Mouse (Mus musculus): ENCODE measurements around the gene Cdyl2. TPM values are rescaled to one million over a fixed set of nuclear protein-coding genes. Genes with fewer than 3 reads are reported as not detected.

Gene Cdyl2
- polyA plus RNA-seq, 1 experiment from 2014 or later, result 5.9 TPM

- no peak for DNase-seq (ENCODE audit: low spot score)
- Histone ChIP-seq H3K27ac (replicated peaks; ENCODE audit: low read depth, low read length) (no peak overlapping the region), H3K9ac (replicated peaks; ENCODE audit: low read length) (no peak overlapping the region), H3K4me1 (ENCODE audit: control insufficient read depth, insufficient read depth, low read length) (no peaks in the 10 kb centered on the region), H3K4me2 (ENCODE audit: low read depth, low read length) (no peak overlapping the region), H3K36me3 (replicated peaks; ENCODE audit: control insufficient read depth, insufficient read depth, low read depth, low read length) (no peaks in the 10 kb centered on the region), H3K9me3 (replicated peaks; ENCODE audit: control insufficient read depth, low read length) (no peaks in the 10 kb centered on the region), H3K4me3 (ENCODE audit: low read depth, low read length) (no peak overlapping the region), H3K27me3 (ENCODE audit: control insufficient read depth, insufficient read depth, low read length) (no peaks in the 10 kb centered on the region)
- 82% methylated on average over 10 of the region's 10 CpGs for WGBS
- no peak for ATAC-seq (replicated peaks; ENCODE audit: insufficient number of reproducible peaks, low FRiP score, low TSS enrichment, low read depth)
Observed at GRCm38 (mm10) chr8:116618797-116619196, 114.0 kb downstream of the Cdyl2 start.

DNA sequence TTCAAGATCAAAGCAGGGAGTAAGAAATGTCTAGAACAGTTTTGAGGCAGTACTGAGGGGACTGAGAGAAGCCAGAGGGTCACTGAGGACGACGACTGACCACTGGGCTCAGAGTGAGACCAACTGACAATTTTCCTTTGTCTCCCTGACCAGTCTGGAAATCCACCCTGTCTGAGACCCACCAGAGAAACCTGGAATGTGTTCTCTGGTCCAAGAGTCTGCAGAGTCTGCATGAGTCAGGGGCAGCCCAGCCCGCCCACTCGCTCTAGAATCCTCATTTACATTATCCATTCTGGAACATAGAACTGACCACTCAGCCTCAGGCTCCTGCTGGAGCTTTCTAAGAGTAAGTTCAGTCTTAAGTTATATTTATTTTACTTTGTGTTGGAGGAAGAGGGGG, 114.9 kb downstream of the Cdyl2 start:
- H3K27ac ChIP-seq (replicated peaks; ENCODE audit: low read depth, low read length), result no peak overlapping the region
- DNase-seq (ENCODE audit: low spot score), result no peak

DNA sequence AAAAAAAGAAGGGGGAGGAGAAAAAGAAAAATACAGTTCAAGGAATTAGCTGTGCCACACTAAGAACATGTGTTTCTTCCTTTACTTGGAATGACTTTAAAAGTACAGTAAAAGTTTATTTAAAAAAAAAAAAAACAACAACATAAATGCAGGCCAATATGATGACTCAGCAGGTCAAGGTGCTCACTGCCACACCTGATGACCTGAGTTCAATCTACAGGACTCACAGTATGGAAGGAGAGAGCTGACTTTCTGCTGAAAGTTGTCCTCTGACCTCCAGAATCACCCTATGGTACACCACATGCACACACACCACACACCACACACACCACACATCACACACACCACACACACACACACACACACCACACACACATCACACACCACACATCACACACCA, 116.4 kb downstream of the Cdyl2 start:
- no peak overlapping the region for H3K4me2 ChIP-seq (ENCODE audit: low read depth, low read length)
- no peak overlapping the region for H3K4me3 ChIP-seq (ENCODE audit: low read depth, low read length)
- no peak overlapping the region for H3K27ac ChIP-seq (replicated peaks; ENCODE audit: low read depth, low read length)
- no peak overlapping the region for H3K9ac ChIP-seq (replicated peaks; ENCODE audit: low read length)
- no peaks in the 10 kb centered on the region for H3K36me3 ChIP-seq (replicated peaks; ENCODE audit: control insufficient read depth, insufficient read depth, low read depth, low read length)
- H3K9me3 ChIP-seq (replicated peaks; ENCODE audit: control insufficient read depth, low read length), result no peaks in the 10 kb centered on the region
- H3K4me1 ChIP-seq (ENCODE audit: control insufficient read depth, insufficient read depth, low read length), result no peaks in the 10 kb centered on the region
- H3K27me3 ChIP-seq (ENCODE audit: control insufficient read depth, insufficient read depth, low read length), result no peaks in the 10 kb centered on the region
- DNase-seq (ENCODE audit: low spot score) (no peak), ATAC-seq (replicated peaks; ENCODE audit: insufficient number of reproducible peaks, low FRiP score, low TSS enrichment, low read depth) (no peak)

More for the DNA sequence above, 114.9 kb downstream of the Cdyl2 start:
- WGBS, result 82% methylated on average over 4 of the region's 4 CpGs
- Histone ChIP-seq H3K36me3 (replicated peaks; ENCODE audit: control insufficient read depth, insufficient read depth, low read depth, low read length) (no peaks in the 10 kb centered on the region), H3K27me3 (ENCODE audit: control insufficient read depth, insufficient read depth, low read length) (no peaks in the 10 kb centered on the region), H3K4me1 (ENCODE audit: control insufficient read depth, insufficient read depth, low read length) (no peaks in the 10 kb centered on the region), H3K4me2 (ENCODE audit: low read depth, low read length) (no peak overlapping the region), H3K4me3 (ENCODE audit: low read depth, low read length) (no peak overlapping the region), H3K9ac (replicated peaks; ENCODE audit: low read length) (no peak overlapping the region), H3K9me3 (replicated peaks; ENCODE audit: control insufficient read depth, low read length) (no peaks in the 10 kb centered on the region)
- no peak for ATAC-seq (replicated peaks; ENCODE audit: insufficient number of reproducible peaks, low FRiP score, low TSS enrichment, low read depth)

DNA sequence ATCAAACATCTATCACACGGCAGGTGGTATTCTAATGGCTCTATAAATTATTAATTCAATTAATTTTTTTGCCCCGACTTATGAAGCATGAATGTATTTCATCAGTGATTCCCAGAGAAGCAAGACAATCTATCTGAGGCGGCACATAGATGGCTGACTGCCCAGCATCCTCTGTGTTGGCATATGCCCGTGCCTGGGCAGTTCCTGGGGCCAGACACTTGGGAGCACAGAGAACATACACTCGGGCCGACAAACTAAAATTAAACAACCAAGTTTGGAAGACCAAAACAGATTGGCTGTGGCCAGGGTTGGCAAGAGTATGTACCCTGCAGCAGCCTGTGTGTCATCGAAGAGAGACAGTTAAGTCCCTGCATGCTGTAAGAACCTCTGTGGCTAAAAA, 117.9 kb downstream of the Cdyl2 start:
- no peak for DNase-seq (ENCODE audit: low spot score)
- no peaks in the 10 kb centered on the region for H3K27me3 ChIP-seq (ENCODE audit: control insufficient read depth, insufficient read depth, low read length)
- ATAC-seq (replicated peaks; ENCODE audit: insufficient number of reproducible peaks, low FRiP score, low TSS enrichment, low read depth), result no peak
- H3K36me3 ChIP-seq (replicated peaks; ENCODE audit: control insufficient read depth, insufficient read depth, low read depth, low read length), result no peaks in the 10 kb centered on the region
- no peak overlapping the region for H3K27ac ChIP-seq (replicated peaks; ENCODE audit: low read depth, low read length)
- H3K4me3 ChIP-seq (ENCODE audit: low read depth, low read length), result no peak overlapping the region
- H3K9me3 ChIP-seq (replicated peaks; ENCODE audit: control insufficient read depth, low read length), result no peaks in the 10 kb centered on the region
- H3K4me2 ChIP-seq (ENCODE audit: low read depth, low read length), result no peak overlapping the region
- 87% methylated on average over 7 of the region's 7 CpGs for WGBS
- no peaks in the 10 kb centered on the region for H3K4me1 ChIP-seq (ENCODE audit: control insufficient read depth, insufficient read depth, low read length)
- no peak overlapping the region for H3K9ac ChIP-seq (replicated peaks; ENCODE audit: low read length)

DNA sequence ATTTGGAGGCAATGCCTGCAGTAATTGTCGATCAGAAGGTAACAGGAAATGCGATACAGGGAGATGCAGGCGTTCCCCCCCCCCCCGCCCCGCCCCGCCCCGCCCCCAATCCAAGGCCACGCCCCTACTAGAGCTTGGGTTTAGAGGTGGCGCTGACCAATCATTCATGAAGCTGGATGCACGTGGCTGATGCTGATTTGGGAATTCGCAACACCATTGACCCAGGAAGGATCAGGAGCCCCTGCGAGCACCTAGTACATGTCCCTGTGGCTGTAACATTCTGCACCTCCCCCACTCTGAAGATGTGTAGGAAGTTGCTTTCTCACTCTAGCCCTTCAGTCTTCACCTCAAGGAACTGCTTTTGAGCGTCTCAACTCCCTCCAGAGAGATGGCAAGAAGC, 126.6 kb downstream of the Cdyl2 start:
- H3K4me2 ChIP-seq (ENCODE audit: low read depth, low read length), result no peak overlapping the region
- no peak overlapping the region for H3K9ac ChIP-seq (replicated peaks; ENCODE audit: low read length)
- no peaks in the 10 kb centered on the region for H3K27me3 ChIP-seq (ENCODE audit: control insufficient read depth, insufficient read depth, low read length)
- no peak for DNase-seq (ENCODE audit: low spot score)
- no peaks in the 10 kb centered on the region for H3K4me1 ChIP-seq (ENCODE audit: control insufficient read depth, insufficient read depth, low read length)
- H3K36me3 ChIP-seq (replicated peaks; ENCODE audit: control insufficient read depth, insufficient read depth, low read depth, low read length), result no peaks in the 10 kb centered on the region
- H3K27ac ChIP-seq (replicated peaks; ENCODE audit: low read depth, low read length), result no peak overlapping the region
- 67% methylated on average over 9 of the region's 13 CpGs for WGBS
- ATAC-seq (replicated peaks; ENCODE audit: insufficient number of reproducible peaks, low FRiP score, low TSS enrichment, low read depth), result no peak
- no peak overlapping the region for H3K4me3 ChIP-seq (ENCODE audit: low read depth, low read length)
- 0 out of 2 replicates have a peak, but pooled peaks cover 2% of the 10 kb centered on the region for H3K9me3 ChIP-seq (replicated peaks; ENCODE audit: control insufficient read depth, low read length)

DNA sequence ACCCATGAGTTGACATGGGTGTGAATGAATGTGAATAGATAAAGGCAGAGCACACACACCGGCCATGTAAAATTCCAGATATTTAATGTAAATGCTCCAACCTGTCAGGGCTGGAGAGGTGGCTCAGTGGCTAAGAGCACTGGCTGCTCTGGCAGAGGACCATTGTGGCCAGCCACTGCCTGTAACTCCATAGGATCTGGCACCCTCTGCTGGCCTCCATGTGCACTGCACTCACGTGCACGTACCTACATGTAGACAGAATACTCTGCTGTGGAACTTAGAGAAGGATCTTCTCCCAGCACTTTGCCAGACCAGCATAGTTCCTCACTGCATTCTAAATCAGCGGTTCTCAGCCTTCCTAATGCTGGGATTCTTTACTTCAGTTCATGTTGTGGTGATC, 130.0 kb downstream of the Cdyl2 start:
- Histone ChIP-seq H3K9me3 (replicated peaks; ENCODE audit: control insufficient read depth, low read length) (0 out of 2 replicates have a peak, but pooled peaks cover 2% of the 10 kb centered on the region), H3K27ac (replicated peaks; ENCODE audit: low read depth, low read length) (no peak overlapping the region), H3K4me1 (ENCODE audit: control insufficient read depth, insufficient read depth, low read length) (no peaks in the 10 kb centered on the region), H3K9ac (replicated peaks; ENCODE audit: low read length) (no peak overlapping the region), H3K4me3 (ENCODE audit: low read depth, low read length) (no peak overlapping the region), H3K4me2 (ENCODE audit: low read depth, low read length) (no peak overlapping the region), H3K27me3 (ENCODE audit: control insufficient read depth, insufficient read depth, low read length) (no peaks in the 10 kb centered on the region), H3K36me3 (replicated peaks; ENCODE audit: control insufficient read depth, insufficient read depth, low read depth, low read length) (no peaks in the 10 kb centered on the region)
- DNase-seq (ENCODE audit: low spot score), result peak; percentile 27
- WGBS, result 92% methylated on average over 4 of the region's 4 CpGs
- no peak for ATAC-seq (replicated peaks; ENCODE audit: insufficient number of reproducible peaks, low FRiP score, low TSS enrichment, low read depth)

DNA sequence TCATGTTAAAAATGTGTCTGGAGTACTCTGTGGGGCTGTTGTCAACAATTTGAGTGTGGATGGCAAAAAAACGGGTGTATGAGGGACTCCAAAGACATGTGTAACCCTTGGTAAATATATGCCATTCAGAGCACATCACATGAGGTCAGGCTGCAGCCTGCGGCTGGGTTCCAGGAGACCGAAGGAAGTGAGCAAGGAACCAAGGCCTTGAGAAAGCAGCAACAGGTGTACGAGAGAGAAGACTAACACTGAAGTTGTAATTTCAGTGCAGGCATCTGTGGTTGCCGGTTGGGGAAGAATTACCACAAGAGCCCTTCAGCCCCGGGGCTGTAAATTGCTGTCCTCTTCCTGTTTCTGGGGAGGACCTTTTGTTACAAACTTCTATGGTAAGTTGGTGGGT, 133.1 kb downstream of the Cdyl2 start:
- no peak overlapping the region for H3K4me2 ChIP-seq (ENCODE audit: low read depth, low read length)
- 0 out of 2 replicates have a peak, but pooled peaks cover 2% of the 10 kb centered on the region for H3K9me3 ChIP-seq (replicated peaks; ENCODE audit: control insufficient read depth, low read length)
- WGBS, result 81% methylated on average over 6 of the region's 6 CpGs
- DNase-seq (ENCODE audit: low spot score), result no peak
- H3K9ac ChIP-seq (replicated peaks; ENCODE audit: low read length), result no peak overlapping the region
- no peak overlapping the region for H3K4me3 ChIP-seq (ENCODE audit: low read depth, low read length)
- no peaks in the 10 kb centered on the region for H3K27me3 ChIP-seq (ENCODE audit: control insufficient read depth, insufficient read depth, low read length)
- no peak for ATAC-seq (replicated peaks; ENCODE audit: insufficient number of reproducible peaks, low FRiP score, low TSS enrichment, low read depth)
- H3K36me3 ChIP-seq (replicated peaks; ENCODE audit: control insufficient read depth, insufficient read depth, low read depth, low read length), result no peaks in the 10 kb centered on the region
- H3K4me1 ChIP-seq (ENCODE audit: control insufficient read depth, insufficient read depth, low read length), result no peaks in the 10 kb centered on the region
- H3K27ac ChIP-seq (replicated peaks; ENCODE audit: low read depth, low read length), result no peak overlapping the region

DNA sequence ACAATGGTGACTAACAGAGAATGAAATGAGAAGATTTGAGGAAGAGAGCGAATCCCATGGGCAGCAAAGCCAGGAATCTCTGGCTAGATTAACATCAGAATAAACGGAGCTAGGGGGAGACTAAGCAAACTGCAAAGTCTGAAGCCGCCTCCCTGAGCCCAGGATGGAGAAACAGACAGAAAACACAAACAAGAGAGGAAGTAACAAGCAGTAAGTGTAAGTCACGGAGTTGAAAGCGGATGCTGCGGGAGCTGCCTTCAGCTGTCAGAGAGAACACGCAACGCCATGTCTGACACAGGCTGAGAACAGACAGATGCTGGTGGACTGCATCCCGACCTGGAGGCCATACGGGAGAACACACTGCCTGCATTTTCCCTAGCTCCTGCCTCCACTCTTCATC, 141.6 kb downstream of the Cdyl2 start:
- H3K36me3 ChIP-seq (replicated peaks; ENCODE audit: control insufficient read depth, insufficient read depth, low read depth, low read length), result no peaks in the 10 kb centered on the region
- 81% methylated on average over 10 of the region's 10 CpGs for WGBS
- no peaks in the 10 kb centered on the region for H3K27me3 ChIP-seq (ENCODE audit: control insufficient read depth, insufficient read depth, low read length)
- H3K4me1 ChIP-seq (ENCODE audit: control insufficient read depth, insufficient read depth, low read length), result no peaks in the 10 kb centered on the region
- no peak overlapping the region for H3K27ac ChIP-seq (replicated peaks; ENCODE audit: low read depth, low read length)
- H3K4me2 ChIP-seq (ENCODE audit: low read depth, low read length), result no peak overlapping the region
- no peak overlapping the region for H3K9ac ChIP-seq (replicated peaks; ENCODE audit: low read length)
- H3K9me3 ChIP-seq (replicated peaks; ENCODE audit: control insufficient read depth, low read length), result no peaks in the 10 kb centered on the region
- no peak overlapping the region for H3K4me3 ChIP-seq (ENCODE audit: low read depth, low read length)
- DNase-seq (ENCODE audit: low spot score) (no peak), ATAC-seq (replicated peaks; ENCODE audit: insufficient number of reproducible peaks, low FRiP score, low TSS enrichment, low read depth) (no peak)
